Mouse (Mus musculus) heart, adult 18-20 months (tissue): ENCODE results near the gene Phlpp2. TPM values are rescaled to one million over a fixed set of nuclear protein-coding genes. Genes with fewer than 3 reads are reported as not detected.

Experiments used
- DNase-seq, 2 experiments: peaks; one replicate each; pipeline ENCODE4 v3.0.0; 2021 to 2022; ENCODE audit warnings: mixed read lengths in 1 of 2
- total RNA-seq, 2 experiments: library from RNA; stranded (reverse); gene quantifications; 2 replicates each; pipeline ENCODE4 v1.2.3; 2021

Gene Phlpp2
- total RNA-seq, 2 experiments from 2014 or later, result 3.0 to 3.4 TPM

GRCm38 (mm10) chr8:109903909-109904469 lies 35.6 kb downstream of the Phlpp2 start:
- no peak for DNase-seq

- no peak for DNase-seq
Measured at GRCm38 (mm10) chr8:109904928-109905668, 36.8 kb downstream of the Phlpp2 start.

- DNase-seq, result no peak
Measured at GRCm38 (mm10) chr8:109906907-109907306, 38.6 kb downstream of the Phlpp2 start.

- DNase-seq, result no peak
Measured at GRCm38 (mm10) chr8:109907376-109907775, 39.0 kb downstream of the Phlpp2 start.

- DNase-seq, result peak; percentile 49 to 62
Measured at GRCm38 (mm10) chr8:109917277-109917676, 48.9 kb downstream of the Phlpp2 start.

- DNase-seq, result peak; percentile 15 to 28
Measured at GRCm38 (mm10) chr8:109920406-109921390, 52.4 kb downstream of the Phlpp2 start.

- no peak for DNase-seq
Measured at GRCm38 (mm10) chr8:109941606-109942360, 73.4 kb downstream of the Phlpp2 start.

GRCm38 (mm10) chr8:109945153-109945632 lies 76.9 kb downstream of the Phlpp2 start:
- DNase-seq, result no peak

GRCm38 (mm10) chr8:109945694-109946093 lies 77.4 kb downstream of the Phlpp2 start:
- DNase-seq, result no peak

GRCm38 (mm10) chr8:109946272-109946671 lies 77.9 kb downstream of the Phlpp2 start:
- DNase-seq, result no peak

GRCm38 (mm10) chr8:109947447-109948284 lies 79.3 kb downstream of the Phlpp2 start:
- DNase-seq, result no peak

- DNase-seq, result no peak
Measured at GRCm38 (mm10) chr8:109948285-109948564, 79.9 kb downstream of the Phlpp2 start.

GRCm38 (mm10) chr8:109952171-109952570 lies 83.8 kb downstream of the Phlpp2 start:
- no peak for DNase-seq

- no peak for DNase-seq
Measured at GRCm38 (mm10) chr8:109954486-109954948, 86.2 kb downstream of the Phlpp2 start.

- DNase-seq, result peak in 1 of 2 experiments; percentile 18
Measured at GRCm38 (mm10) chr8:109957167-109958028, 89.1 kb downstream of the Phlpp2 start.

GRCm38 (mm10) chr8:109958036-109958655 lies 89.8 kb downstream of the Phlpp2 start:
- peak in 1 of 2 experiments; percentile 23 for DNase-seq

GRCm38 (mm10) chr8:109959112-109959511 lies 90.8 kb downstream of the Phlpp2 start:
- DNase-seq, result no peak

GRCm38 (mm10) chr8:109961693-109962367 lies 93.5 kb downstream of the Phlpp2 start, which contains the start of gene Marveld3:
Marveld3 (minus strand) TSS chr8:109962203.
- no peak for DNase-seq

- DNase-seq, result no peak
Measured at GRCm38 (mm10) chr8:109962896-109963295, 94.6 kb downstream of the Phlpp2 start.
